Mouse (Mus musculus) liver, embryonic 14.5 days (tissue): ENCODE results near the gene Rbms1.

Experiments
- CTCF ChIP-seq: IDR thresholded peaks from 2 replicates; pipeline ENCODE4 v1.5.1; 2016; ENCODE audit warnings: antibody characterized with exemption, low read depth, control low read depth
- EP300 ChIP-seq: IDR thresholded peaks from 2 replicates; pipeline ENCODE4 v1.6.1; 2016; ENCODE audit warnings: antibody characterized with exemption, low read depth

DNA sequence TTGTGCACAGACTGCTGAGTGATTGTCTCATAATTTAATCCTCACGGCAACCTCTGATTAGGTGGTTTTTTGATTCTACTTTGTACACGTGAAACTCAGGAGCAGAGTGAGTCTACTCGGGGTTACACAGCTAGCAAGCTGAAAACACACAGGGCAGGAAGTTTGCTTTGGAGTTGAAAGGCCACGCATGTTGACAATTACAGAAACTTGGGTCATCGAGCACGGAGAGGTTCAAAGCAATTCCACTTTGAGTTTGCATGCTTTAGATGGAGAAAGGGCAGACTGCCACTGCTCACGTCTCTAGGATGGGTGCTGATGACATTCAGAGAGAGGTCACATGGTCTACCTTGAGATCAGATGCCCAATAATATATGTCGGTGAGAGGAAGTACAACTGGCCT is 160.2 kb downstream of the Rbms1 start:
- no peak for TF ChIP-seq EP300
- no peak for TF ChIP-seq CTCF
